Mouse (Mus musculus) bone marrow macrophage, adult 2 months (primary cell): ENCODE results near the gene Glis1. TPM values are rescaled to one million over a fixed set of nuclear protein-coding genes. Genes with fewer than 3 reads are reported as not detected.

Source experiments
- H3K27ac ChIP-seq: 2 replicates; pipeline ENCODE4 v1.5.1; 2012; ENCODE audit warnings: low read depth, low read length; ENCODE audit not compliant: insufficient read depth
- H3K4me1 ChIP-seq: 2 replicates; pipeline ENCODE4 v1.6.1; 2012; ENCODE audit warnings: low read length; ENCODE audit not compliant: control insufficient read depth, insufficient read depth
- H3K4me3 ChIP-seq: 2 replicates; pipeline ENCODE4 v1.5.1; 2012; ENCODE audit warnings: mild to moderate bottlenecking, low read length, moderate library complexity; ENCODE audit not compliant: insufficient read depth
- CTCF ChIP-seq: IDR thresholded peaks from 2 replicates; pipeline ENCODE4 v1.5.1; 2012; ENCODE audit warnings: low read depth, mild to moderate bottlenecking, low read length, moderate library complexity
- POLR2A ChIP-seq: IDR thresholded peaks from 2 replicates; pipeline ENCODE4 v1.6.1; 2012; ENCODE audit warnings: mild to moderate bottlenecking, low read depth, low read length, borderline replicate concordance
- polyA plus RNA-seq: library from polyadenylated mRNA; stranded (reverse); fragments of >200 nt; gene quantifications from 2 replicates; pipeline ENCODE4 v1.2.4, GENCODE M21; 2012; ENCODE audit not compliant: missing spikeins, insufficient read depth, insufficient read length

Gene Glis1
- polyA plus RNA-seq, 1 experiment = not detected

DNA sequence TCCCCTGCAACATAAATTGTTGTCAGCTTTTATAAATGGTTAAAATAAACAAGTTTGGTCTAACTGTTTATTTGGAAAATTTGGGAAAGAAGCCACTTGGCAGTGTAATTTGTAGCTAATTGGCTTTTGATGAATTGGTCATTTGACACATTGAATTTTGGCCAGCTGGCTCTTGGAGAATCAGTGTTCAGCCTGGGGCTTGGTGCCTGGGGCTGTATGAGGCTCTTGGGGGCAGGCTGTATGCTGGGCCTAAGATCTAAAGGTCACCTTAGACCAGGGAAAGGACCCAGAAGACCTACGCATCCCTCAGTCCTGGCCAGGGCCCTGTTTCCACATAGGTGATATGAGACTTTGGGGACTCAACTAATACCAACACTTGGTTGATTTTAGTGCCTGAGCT, 111.3 kb downstream of the Glis1 start:
- Histone ChIP-seq H3K27ac (no peak overlapping the region), H3K4me3 (no peak overlapping the region), H3K4me1 (no peaks in the 10 kb centered on the region)
- no peak for TF ChIP-seq CTCF
- no peak for TF ChIP-seq POLR2A

DNA sequence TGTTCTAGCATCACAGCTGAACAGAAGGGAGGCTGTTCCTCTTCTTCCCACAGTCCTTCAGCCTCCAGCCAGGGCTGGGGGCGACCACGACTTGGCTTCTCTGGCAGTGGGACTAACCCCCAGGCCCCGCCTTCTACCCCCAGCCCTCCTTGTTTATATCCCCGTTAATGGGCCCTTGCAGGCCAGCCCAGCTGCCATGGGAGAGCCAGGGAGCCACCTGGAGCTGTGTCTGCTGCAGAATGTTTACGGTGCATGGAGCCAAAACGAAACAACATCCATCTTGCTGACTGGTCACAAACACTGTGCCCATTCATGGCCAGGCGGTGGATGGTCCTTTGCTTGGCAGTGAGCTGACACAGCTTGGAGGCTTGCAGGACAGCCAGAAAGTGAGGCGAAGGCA, 112.1 kb downstream of the Glis1 start:
- H3K4me1 ChIP-seq = no peaks in the 10 kb centered on the region
- no peak for TF ChIP-seq CTCF
- no peak for TF ChIP-seq POLR2A
- H3K4me3 ChIP-seq = no peak overlapping the region
- no peak overlapping the region for H3K27ac ChIP-seq

DNA sequence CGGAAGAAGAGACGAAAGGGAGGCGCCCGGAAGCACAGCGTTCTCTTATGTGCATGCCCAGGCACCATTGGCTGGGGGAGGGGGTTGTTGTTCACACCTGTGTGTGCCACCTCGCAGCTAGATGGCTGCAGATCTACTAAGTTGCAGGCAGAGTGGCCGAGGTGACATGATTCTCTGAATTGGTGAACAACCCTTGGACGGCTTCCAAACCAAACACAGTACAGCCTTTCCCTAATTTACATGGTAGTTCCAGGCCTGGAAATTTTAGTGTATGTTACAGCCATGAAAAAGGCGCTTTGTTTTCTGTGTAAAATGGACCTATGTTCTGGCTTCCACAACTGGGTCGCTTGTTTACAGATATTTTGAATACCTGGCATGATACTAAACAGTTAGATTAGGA, 115.7 kb downstream of the Glis1 start:
- H3K4me1 ChIP-seq = 0 out of 2 replicates have a peak, but pooled peaks cover 2% of the 10 kb centered on the region

DNA sequence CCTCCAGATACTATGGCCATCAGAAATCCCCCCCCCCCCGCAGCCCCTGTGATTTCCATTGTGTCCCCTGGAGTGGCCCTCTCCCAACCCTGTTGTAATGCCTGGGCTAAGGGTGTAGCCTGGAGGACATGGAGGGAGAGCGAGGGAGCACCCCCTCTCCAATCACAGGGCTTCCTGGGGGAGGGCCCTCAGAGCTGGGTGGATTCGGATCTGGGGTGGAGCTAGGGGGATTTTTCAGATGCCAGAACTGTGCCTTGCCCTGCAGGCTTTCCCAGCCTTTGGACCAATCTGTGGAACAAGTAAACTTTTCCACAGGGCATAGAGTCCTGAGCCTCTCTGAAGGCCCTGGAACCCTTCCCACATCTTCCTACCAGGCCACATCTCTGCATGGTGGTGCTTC, 116.2 kb downstream of the Glis1 start:
- Histone ChIP-seq H3K4me3 (no peak overlapping the region), H3K27ac (no peak overlapping the region), H3K4me1 (0 out of 2 replicates have a peak, but pooled peaks cover 2% of the 10 kb centered on the region)
- no peak for TF ChIP-seq CTCF
- no peak for TF ChIP-seq POLR2A

More for the DNA sequence above, 115.7 kb downstream of the Glis1 start:
- Histone ChIP-seq H3K27ac (no peak overlapping the region), H3K4me3 (no peak overlapping the region)
- TF ChIP-seq POLR2A = no peak
- no peak for TF ChIP-seq CTCF

DNA sequence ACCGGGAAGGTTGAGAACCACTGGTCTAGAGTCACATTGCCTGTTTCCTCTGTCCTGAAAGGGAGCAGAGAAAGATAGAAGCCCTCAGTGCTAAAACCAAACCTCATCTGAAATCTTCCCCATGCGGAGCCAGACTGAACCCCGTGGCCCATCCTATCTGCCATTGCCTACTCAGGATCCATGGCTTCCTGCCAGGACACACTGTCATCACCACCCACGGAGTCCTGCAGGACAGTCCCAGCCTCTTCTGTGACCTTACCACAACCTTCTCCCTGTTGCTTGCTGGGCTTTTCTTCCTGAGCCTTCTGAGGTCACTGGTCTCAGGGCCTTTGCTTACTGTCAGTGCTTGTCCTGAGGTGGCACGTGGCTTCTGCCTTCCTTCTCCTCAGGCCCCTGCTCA, 118.3 kb downstream of the Glis1 start:
- no peak overlapping the region for H3K4me3 ChIP-seq
- TF ChIP-seq CTCF (no peak), POLR2A (no peak)
- no peak overlapping the region for H3K27ac ChIP-seq
- H3K4me1 ChIP-seq = 0 out of 2 replicates have a peak, but pooled peaks cover 2% of the 10 kb centered on the region

DNA sequence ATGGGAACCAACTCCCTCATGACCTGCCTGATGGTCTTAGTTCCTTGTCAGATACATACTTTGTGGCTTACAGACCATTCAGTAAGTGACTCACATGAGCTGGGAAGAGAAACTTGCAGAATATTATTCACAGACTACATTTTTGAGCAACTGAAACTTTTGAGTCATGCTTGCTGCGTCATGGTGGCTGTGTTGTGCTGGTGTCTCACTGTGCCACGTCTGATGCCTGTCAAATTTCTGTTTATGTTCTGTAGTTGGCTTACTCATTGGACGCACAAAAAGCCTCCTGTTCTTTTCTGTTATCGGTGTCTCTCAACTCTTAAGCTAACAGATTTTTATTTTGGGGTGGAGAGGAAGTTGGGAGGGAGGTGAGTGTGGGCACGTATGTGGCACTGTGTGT, 119.4 kb downstream of the Glis1 start:
- no peak for TF ChIP-seq CTCF
- no peak for TF ChIP-seq POLR2A
- Histone ChIP-seq H3K27ac (no peak overlapping the region), H3K4me1 (0 out of 2 replicates have a peak, but pooled peaks cover 2% of the 10 kb centered on the region), H3K4me3 (no peak overlapping the region)

DNA sequence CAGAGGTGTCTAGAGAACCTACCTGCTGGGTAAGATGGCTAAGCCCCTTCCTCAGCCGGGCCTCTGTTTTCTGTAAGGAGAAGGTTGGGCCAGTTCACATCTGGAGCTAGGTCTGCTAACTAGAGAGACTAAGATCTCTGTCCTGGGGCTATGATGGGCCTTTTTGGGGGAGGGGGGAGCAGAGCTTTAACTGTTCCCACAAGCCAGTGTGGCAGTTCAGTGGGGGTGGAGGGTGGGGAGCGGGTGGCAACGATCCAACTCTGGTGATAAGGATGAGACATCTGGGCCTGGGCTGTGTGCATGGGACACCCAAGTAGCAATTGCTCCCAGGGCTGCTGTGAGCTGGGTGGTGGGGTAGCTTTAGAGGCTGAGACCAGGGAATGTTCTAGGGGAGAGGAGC, 124.4 kb downstream of the Glis1 start:
- TF ChIP-seq CTCF (no peak), POLR2A (no peak)
- no peaks in the 10 kb centered on the region for H3K4me1 ChIP-seq
- H3K4me3 ChIP-seq = no peak overlapping the region
- no peak overlapping the region for H3K27ac ChIP-seq

DNA sequence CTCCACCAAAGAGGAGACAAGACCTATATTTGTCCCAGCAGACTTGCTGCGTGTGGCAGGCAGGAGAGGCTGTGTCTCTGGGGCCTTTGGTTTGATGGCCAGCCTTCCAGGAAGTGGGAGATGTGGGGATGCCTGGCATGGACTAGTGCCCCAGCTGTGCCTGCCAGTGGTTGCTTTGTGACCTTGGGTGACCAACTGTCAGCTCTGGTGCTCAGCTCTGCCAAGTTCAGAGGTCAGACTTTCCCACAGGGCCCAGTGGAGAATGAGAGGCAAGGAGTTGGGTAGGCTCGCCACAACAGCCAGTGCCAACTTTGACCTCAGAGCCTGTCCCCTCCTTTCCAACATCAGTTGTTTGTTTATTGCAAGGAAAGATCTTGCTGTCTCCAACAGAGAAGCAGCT, 126.7 kb downstream of the Glis1 start:
- Histone ChIP-seq H3K4me3 (no peak overlapping the region), H3K4me1 (no peaks in the 10 kb centered on the region), H3K27ac (no peak overlapping the region)
- TF ChIP-seq POLR2A = no peak
- TF ChIP-seq CTCF = no peak

DNA sequence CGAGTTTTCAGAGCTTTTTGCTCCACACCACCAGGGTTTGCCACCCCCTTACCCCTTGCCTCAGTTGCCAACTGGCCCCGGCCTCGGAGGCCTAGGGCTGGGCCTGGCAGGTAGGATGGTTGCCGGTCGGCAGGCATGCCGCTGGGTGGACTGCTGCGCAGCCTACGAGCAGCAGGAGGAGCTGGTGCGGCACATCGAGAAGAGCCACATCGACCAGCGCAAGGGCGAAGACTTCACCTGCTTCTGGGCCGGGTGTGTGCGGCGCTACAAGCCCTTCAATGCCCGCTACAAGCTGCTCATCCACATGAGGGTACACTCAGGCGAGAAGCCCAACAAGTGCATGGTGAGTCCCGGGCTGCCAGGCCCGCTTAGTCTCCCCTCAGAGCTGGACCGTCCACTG, 133.8 kb downstream of the Glis1 start:
- H3K4me1 ChIP-seq = no peaks in the 10 kb centered on the region
- no peak overlapping the region for H3K27ac ChIP-seq
- H3K4me3 ChIP-seq = no peak overlapping the region
- TF ChIP-seq CTCF = no peak
- TF ChIP-seq POLR2A = no peak

DNA sequence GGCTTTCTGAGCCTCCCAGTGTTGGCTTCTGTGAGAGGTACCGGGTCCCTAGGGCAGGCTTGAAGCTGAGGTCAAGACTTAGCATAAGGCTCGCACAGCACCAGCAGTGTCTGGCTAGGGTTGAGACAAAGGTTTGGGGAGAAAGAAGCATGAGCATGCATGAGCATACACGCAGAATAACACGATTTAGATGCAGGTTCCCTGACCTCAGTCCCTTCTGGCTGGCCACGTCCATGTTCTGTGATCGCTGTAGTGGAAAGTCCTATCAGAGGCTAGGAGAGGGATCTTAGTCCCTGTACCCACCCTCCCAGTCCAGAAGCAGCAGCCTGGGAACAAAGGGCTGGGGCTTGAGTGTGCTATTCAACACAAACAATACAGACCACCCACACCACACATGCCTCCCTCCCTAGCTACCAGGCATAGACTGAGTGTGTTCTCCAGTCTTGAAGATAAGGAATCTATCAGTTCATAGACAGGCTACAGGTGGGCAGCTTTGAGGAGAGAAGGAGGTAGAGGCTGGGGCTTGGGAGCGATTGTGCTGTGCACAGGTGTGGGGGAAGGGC, 134.6 kb downstream of the Glis1 start:
- no peak for TF ChIP-seq CTCF
- no peak for TF ChIP-seq POLR2A
- no peak overlapping the region for H3K4me3 ChIP-seq
- H3K27ac ChIP-seq = no peak overlapping the region

More for the DNA sequence above, 134.6 kb downstream of the Glis1 start:
- H3K4me1 ChIP-seq = no peaks in the 10 kb centered on the region
